Mouse (Mus musculus): ENCODE data around the gene Tbc1d9. TPM values are rescaled to one million over a fixed set of nuclear protein-coding genes. Genes with fewer than 3 reads are reported as not detected.

The Tbc1d9 gene
- polyA plus RNA-seq, 1 experiment: 75.7 TPM

GRCm38 (mm10) chr8:83244151-83244550, 79.0 kb downstream of the Tbc1d9 start:
- DNase-seq (ENCODE audit: low read depth): no peak
- TF ChIP-seq CTCF (IDR thresholded peaks at IDR 0.05; ENCODE audit: borderline replicate concordance, extremely low read depth, insufficient read depth, insufficient read length): no peak
- no peak for TF ChIP-seq POLR2A (IDR thresholded peaks at IDR 0.05; ENCODE audit: borderline replicate concordance, extremely low read depth, insufficient read depth, insufficient read length, poor library complexity, severe bottlenecking)

GRCm38 (mm10) chr8:83250858-83251257, 85.7 kb downstream of the Tbc1d9 start:
- no peak for DNase-seq (ENCODE audit: low read depth)
- TF ChIP-seq POLR2A (IDR thresholded peaks at IDR 0.05; ENCODE audit: borderline replicate concordance, extremely low read depth, insufficient read depth, insufficient read length, poor library complexity, severe bottlenecking) (no peak), CTCF (IDR thresholded peaks at IDR 0.05; ENCODE audit: borderline replicate concordance, extremely low read depth, insufficient read depth, insufficient read length) (no peak)

GRCm38 (mm10) chr8:83251362-83252246, 86.5 kb downstream of the Tbc1d9 start:
- DNase-seq (ENCODE audit: low read depth): peak; percentile 62
- no peak for TF ChIP-seq CTCF (IDR thresholded peaks at IDR 0.05; ENCODE audit: borderline replicate concordance, extremely low read depth, insufficient read depth, insufficient read length)

GRCm38 (mm10) chr8:83252791-83253190, 87.6 kb downstream of the Tbc1d9 start:
- TF ChIP-seq CTCF (IDR thresholded peaks at IDR 0.05; ENCODE audit: borderline replicate concordance, extremely low read depth, insufficient read depth, insufficient read length) (no peak), POLR2A (IDR thresholded peaks at IDR 0.05; ENCODE audit: borderline replicate concordance, extremely low read depth, insufficient read depth, insufficient read length, poor library complexity, severe bottlenecking) (no peak)
- DNase-seq (ENCODE audit: low read depth): no peak

GRCm38 (mm10) chr8:83257631-83258030, 92.5 kb downstream of the Tbc1d9 start:
- TF ChIP-seq CTCF (IDR thresholded peaks at IDR 0.05; ENCODE audit: borderline replicate concordance, extremely low read depth, insufficient read depth, insufficient read length) (no peak), POLR2A (IDR thresholded peaks at IDR 0.05; ENCODE audit: borderline replicate concordance, extremely low read depth, insufficient read depth, insufficient read length, poor library complexity, severe bottlenecking) (no peak)
- no peak for DNase-seq (ENCODE audit: low read depth)

- TF ChIP-seq CTCF (IDR thresholded peaks at IDR 0.05; ENCODE audit: borderline replicate concordance, extremely low read depth, insufficient read depth, insufficient read length): peak; percentile 83
- no peak for TF ChIP-seq POLR2A (IDR thresholded peaks at IDR 0.05; ENCODE audit: borderline replicate concordance, extremely low read depth, insufficient read depth, insufficient read length, poor library complexity, severe bottlenecking)
- DNase-seq (ENCODE audit: low read depth): peak; percentile 72
These were observed 95.5 kb downstream of the Tbc1d9 start for GRCm38 (mm10) chr8:83260418-83261215.

GRCm38 (mm10) chr8:83271172-83271571, 106.0 kb downstream of the Tbc1d9 start:
- no peak for DNase-seq (ENCODE audit: low read depth)
- no peak for TF ChIP-seq CTCF (IDR thresholded peaks at IDR 0.05; ENCODE audit: borderline replicate concordance, extremely low read depth, insufficient read depth, insufficient read length)
- TF ChIP-seq POLR2A (IDR thresholded peaks at IDR 0.05; ENCODE audit: borderline replicate concordance, extremely low read depth, insufficient read depth, insufficient read length, poor library complexity, severe bottlenecking): no peak

- TF ChIP-seq POLR2A (IDR thresholded peaks at IDR 0.05; ENCODE audit: borderline replicate concordance, extremely low read depth, insufficient read depth, insufficient read length, poor library complexity, severe bottlenecking) (no peak), CTCF (IDR thresholded peaks at IDR 0.05; ENCODE audit: borderline replicate concordance, extremely low read depth, insufficient read depth, insufficient read length) (no peak)
These were observed 107.3 kb downstream of the Tbc1d9 start for GRCm38 (mm10) chr8:83272464-83272863.

GRCm38 (mm10) chr8:83274470-83274869, 109.3 kb downstream of the Tbc1d9 start:
- no peak for DNase-seq (ENCODE audit: low read depth)
- TF ChIP-seq POLR2A (IDR thresholded peaks at IDR 0.05; ENCODE audit: borderline replicate concordance, extremely low read depth, insufficient read depth, insufficient read length, poor library complexity, severe bottlenecking) (no peak), CTCF (IDR thresholded peaks at IDR 0.05; ENCODE audit: borderline replicate concordance, extremely low read depth, insufficient read depth, insufficient read length) (no peak)

More at GRCm38 (mm10) chr8:83272464-83272863, 107.3 kb downstream of the Tbc1d9 start:
- DNase-seq (ENCODE audit: low read depth): no peak

GRCm38 (mm10) chr8:83278431-83278830, 113.3 kb downstream of the Tbc1d9 start:
- no peak for DNase-seq (ENCODE audit: low read depth)
- TF ChIP-seq POLR2A (IDR thresholded peaks at IDR 0.05; ENCODE audit: borderline replicate concordance, extremely low read depth, insufficient read depth, insufficient read length, poor library complexity, severe bottlenecking) (no peak), CTCF (IDR thresholded peaks at IDR 0.05; ENCODE audit: borderline replicate concordance, extremely low read depth, insufficient read depth, insufficient read length) (no peak)

GRCm38 (mm10) chr8:83285391-83285790, 120.2 kb downstream of the Tbc1d9 start:
- no peak for DNase-seq (ENCODE audit: low read depth)
- TF ChIP-seq POLR2A (IDR thresholded peaks at IDR 0.05; ENCODE audit: borderline replicate concordance, extremely low read depth, insufficient read depth, insufficient read length, poor library complexity, severe bottlenecking) (no peak), CTCF (IDR thresholded peaks at IDR 0.05; ENCODE audit: borderline replicate concordance, extremely low read depth, insufficient read depth, insufficient read length) (no peak)
